In genomic region chr5:139804573-139805111, GRCm38 (mm10) we compare ENCODE assay signal across 1 mouse cellular context.
A peak's percentile ranks its signal among the peaks of the same experiment; 100 is the strongest.
TF ChIP-seq lines count a peak whose summit lies in the region.

No protein-coding gene starts in this region.

TF ChIP-seq in MEL, 35 proteins besides CTCF, POLR2A, EP300 and RAD21 (continued from another document):
- TF ChIP-seq MEF2A (IDR thresholded peaks at IDR 0.05; ENCODE audit: extremely low read depth, insufficient replicate concordance, low read depth, low read length, poor library complexity, severe bottlenecking) (peak; percentile 15; the same call in 1 of the 2 replicates), ELF1 (IDR thresholded peaks at IDR 0.05; ENCODE audit: low read depth, low read length) (peak; percentile 2; the same call in 1 of the 2 replicates), TAL1 (IDR thresholded peaks at IDR 0.05; ENCODE audit: low read length) (peak; percentile 34; the same call in 1 of the 2 replicates)
